Mouse (Mus musculus) left cerebral cortex, postnatal 25 days (tissue): ENCODE measurements around the gene 2900026A02Rik. TPM values are rescaled to one million over a fixed set of nuclear protein-coding genes. Genes with fewer than 3 reads are reported as not detected.

Experiments
- DNase-seq, 2 experiments: peaks; one replicate each; pipeline ENCODE4 v3.0.0; 2022; ENCODE audit warnings: low spot score in 2 of 2, mixed read lengths in 1 of 2
- intact Hi-C: fragments of 180-260 bp; cut with DNase I; formaldehyde crosslinking; loops from one replicate; pipeline ENCODE4 v1.15.1; 2025
- total RNA-seq, 2 experiments: library from RNA; stranded (reverse); gene quantifications; 2 replicates each; pipeline ENCODE4 v1.2.3; 2021

2900026A02Rik gene
- total RNA-seq, 2 experiments from 2014 or later = 39.0 to 44.7 TPM

GRCm38 (mm10) chr5:113214455-113214854, 6.6 kb downstream of the 2900026A02Rik start:
- intact Hi-C loops = loop anchor here (2.0 kb wide), 1 partner anchor 16 kb away; no protein-coding TSS in a partner anchor
- no peak for DNase-seq

DNA sequence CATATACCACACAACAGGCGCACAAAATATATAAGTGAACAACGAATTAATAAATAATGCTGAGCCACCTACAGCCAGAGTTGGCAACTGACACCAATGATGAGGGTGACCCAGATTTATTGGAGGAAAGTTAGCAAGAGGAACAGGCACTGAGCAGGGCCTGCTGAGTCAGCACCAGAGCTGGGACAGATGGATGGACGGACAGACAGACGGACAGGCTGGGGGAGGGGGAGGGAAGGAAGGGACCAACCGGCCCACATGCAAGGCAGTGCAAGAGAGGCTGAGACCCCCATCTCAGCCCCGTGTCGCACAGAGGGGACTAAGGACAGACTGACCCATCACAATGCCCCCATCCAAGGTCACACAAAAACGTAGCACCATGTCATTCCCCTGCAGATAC, 7.0 kb downstream of the 2900026A02Rik start:
- intact Hi-C loops = loop anchor here (2.0 kb wide), 1 partner anchor 15 kb away; no protein-coding TSS in a partner anchor
- DNase-seq = no peak

GRCm38 (mm10) chr5:113212156-113212835, 8.7 kb downstream of the 2900026A02Rik start:
- no peak for DNase-seq

DNA sequence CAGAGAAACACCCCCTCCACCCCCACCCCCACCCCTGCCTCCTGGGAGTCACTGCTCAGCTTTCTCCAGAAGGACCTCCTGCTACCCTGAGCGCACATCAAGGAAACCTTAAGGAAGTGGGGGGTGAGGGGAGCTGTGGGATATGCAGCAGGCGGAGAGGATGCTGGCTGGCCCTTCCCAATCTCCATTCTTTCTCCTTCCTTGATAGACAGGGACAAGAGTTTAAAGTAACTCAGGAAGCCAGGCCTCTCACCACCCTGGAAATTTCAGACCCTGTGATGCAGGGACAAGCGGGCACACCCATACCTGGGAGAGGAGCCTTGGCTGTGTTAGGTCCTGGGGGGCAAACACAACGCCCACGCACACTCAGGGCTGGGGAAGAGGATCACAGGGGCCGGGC, 10.7 kb downstream of the 2900026A02Rik start:
- DNase-seq = no peak
- intact Hi-C loops = no loop called here

More at GRCm38 (mm10) chr5:113212156-113212835, 8.7 kb downstream of the 2900026A02Rik start:
- intact Hi-C loops = no loop called here

- no peak for DNase-seq
- intact Hi-C loops = no loop called here
Measured at GRCm38 (mm10) chr5:113209898-113210297, 11.1 kb downstream of the 2900026A02Rik start.

- intact Hi-C loops = no loop called here
- no peak for DNase-seq
Measured at GRCm38 (mm10) chr5:113209401-113209750, 11.7 kb downstream of the 2900026A02Rik start.

GRCm38 (mm10) chr5:113208622-113209400, 12.2 kb downstream of the 2900026A02Rik start:
- peak in 1 of 2 experiments; percentile 54 for DNase-seq
- intact Hi-C loops = no loop called here

DNA sequence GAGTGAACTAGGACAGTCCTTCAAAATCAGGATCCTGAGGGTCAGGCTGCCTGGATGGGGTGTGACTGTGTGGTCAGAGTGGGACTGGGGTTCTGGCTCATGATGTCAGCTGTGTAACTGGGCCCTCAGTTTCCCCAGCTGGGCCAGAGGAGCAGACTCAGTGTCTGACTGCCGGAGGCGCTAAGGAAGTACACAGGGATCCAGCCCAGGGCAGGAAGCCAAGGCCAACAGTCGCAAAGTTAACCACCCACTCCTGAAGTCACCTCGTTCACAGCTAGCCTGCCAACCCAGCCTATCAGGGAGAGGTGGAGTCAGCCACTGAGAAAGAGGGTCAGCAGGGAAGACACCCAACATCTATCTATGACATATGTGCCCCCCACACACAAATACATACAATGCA, 13.0 kb downstream of the 2900026A02Rik start:
- no peak for DNase-seq
- intact Hi-C loops = no loop called here

DNA sequence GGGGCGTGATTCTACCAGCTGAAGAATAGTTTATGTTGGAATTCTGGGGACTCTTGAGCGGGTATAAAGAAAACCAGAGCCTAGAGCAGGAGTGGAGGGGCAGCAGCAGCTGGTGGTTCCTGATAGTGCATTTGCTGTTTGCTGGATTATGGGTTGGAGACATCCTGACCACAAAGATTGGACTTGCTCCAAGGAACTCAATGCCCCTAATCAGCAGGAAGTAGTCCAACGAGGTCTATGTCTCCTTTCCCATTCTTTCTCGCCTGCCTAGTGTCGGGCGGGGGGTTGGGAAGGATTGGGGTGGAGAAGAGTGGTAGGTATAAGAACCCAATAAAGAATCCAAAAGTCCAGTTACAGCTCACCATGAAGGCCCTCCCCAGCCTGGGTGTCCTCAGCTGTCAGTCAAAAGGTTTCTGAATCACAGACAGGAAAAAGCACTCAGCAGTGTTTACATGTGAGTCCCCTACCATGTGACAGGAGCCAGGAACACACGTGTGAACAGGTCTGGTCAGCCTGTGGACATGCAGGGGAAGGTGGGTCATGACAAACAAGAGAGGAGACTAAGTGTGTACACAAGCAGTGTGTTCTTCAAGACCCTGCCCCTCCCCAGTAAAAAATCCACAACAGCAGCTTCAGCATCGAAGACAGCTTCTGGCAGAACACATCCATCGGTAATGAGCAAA, 14.2 kb downstream of the 2900026A02Rik start:
- no peak for DNase-seq
- intact Hi-C loops = no loop called here

DNA sequence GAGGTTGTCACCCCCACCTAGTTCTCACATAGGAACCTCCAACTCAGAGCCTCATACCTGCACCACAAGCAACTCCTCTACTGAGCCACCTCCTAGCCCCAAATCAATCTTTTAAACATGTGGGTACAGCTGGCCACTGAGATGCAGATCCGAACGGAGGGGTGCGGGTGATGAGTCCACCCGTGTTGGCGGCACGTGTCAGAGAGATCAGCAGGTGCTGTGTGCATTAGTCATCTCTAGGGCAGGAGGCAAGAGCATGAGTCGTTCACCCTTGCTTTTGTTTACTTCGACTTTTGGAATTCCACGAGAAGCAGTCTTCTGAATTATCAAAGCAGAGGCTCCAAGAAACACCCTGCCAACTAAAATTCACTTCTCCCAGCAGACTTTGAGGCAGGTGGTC, 16.8 kb downstream of the 2900026A02Rik start:
- DNase-seq = no peak

DNA sequence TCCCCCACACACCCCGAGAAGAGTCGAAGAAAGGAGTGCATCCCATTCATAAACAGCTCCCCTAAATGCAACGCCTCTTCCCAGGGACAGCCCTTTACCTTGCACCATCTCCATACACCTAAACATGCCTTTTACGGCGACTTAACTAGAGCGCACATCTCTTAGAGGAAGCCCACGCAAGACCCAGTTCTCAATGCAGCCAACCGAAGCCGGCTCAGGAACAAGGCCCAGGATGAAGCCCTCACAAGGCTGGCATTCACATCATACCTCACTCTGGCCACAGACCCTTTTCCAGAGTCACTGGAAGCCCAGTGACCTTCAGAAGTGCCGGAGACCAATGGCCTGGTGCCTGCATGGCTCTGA, 21.3 kb downstream of the 2900026A02Rik start:
- intact Hi-C loops = loop anchor here (2.0 kb wide), 1 partner anchor 15 kb away; no protein-coding TSS in a partner anchor
- DNase-seq = peak in 1 of 2 experiments; percentile 63

More for the DNA sequence above, 16.8 kb downstream of the 2900026A02Rik start:
- intact Hi-C loops = no loop called here

DNA sequence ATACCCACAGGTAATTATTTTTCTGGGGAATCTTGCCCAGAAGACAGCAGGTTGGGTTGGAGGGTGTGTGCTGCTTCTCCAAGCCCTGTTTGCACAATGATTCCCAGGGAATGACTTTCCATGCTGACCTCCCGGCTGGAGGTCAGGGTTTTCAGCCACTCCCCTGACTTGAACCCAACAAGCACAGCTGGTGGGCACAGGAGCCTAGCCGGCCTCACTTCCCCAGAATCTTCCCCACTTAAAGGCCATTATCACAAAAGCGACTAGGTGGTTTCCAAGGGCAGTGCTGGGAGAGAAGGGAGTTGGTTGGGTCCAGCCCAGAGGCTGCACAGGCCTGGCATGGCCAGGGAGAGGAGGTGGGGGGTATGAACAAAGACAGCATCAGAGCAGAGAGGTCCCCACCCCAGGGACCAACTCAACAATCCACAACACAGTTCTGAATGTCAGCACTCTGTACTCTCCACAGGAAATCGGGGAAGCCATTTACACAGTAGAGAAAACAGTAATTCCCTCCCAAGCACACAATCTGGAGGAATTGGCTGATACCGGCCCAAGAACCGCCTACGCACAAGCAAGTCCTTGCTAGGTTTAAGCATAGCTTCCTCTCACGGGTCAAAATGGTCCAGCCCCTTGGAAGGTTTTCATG, 21.8 kb downstream of the 2900026A02Rik start:
- intact Hi-C loops = loop anchor here (2.0 kb wide), 1 partner anchor 16 kb away; no protein-coding TSS in a partner anchor
- peak in 1 of 2 experiments; percentile 54 for DNase-seq

DNA sequence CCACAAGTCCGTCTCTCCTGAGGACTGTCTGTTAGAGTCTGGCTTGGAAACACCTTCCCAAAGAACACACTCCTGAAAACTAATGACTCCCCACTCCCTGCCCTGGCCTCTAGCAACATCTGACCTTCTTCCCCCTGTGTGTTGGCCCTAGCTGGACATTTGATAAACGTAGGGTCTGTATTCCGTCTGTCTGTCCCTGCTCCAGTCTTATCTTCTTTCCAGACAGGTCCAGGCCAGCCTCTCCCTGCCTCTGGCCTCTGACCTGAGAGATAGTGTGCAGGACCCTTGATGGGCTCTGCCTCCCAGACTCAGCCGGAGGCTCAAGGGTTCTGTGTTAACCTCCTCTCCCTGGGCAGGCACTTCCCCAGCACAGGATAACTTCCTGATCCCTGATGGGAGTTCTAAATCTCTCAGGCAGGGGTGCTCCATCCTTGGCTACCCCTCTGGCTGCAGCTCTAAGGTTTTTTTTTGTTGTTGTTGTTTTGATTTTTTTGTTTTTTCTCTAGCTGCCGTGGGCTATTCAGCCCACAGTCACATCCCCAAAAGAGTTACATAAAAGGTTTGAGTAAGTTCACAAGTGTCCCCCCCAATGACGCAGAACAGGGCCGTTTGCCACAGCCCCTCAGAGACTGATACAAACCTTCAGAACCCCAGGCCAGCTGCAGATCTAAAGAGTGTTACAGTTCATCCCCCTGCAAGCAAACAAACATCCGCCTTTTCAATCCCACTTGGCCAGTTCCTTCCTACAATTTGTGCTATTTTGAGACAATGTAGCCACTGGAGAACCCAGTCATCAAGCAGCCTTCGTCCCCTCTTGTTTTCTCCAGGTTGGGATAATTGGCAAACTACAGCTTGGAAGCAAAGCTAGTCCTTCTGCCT, 23.9 kb downstream of the 2900026A02Rik start:
- intact Hi-C loops = no loop called here
- no peak for DNase-seq

- intact Hi-C loops = no loop called here
- peak in 1 of 2 experiments; percentile 79 for DNase-seq
Measured at GRCm38 (mm10) chr5:113195907-113196306, 25.1 kb downstream of the 2900026A02Rik start.

DNA sequence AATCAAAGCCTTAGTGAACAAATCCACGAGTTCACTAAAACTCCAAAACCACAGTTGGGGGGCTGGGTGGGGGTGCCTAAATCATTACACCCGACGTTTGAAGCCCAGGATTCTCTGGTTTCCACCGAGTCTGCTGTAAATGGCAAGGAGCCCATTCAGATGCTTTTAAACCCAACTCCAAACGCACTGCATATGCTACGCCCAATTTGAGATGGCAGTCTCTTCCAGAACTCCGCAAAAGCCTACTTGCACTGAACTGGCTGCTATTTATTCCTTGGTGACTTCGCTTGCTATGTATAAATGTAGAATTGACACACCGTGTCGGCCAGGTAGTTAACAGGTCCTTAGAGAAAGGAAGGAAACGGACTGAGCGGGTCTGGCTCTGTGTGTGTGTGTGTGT, 25.6 kb downstream of the 2900026A02Rik start:
- intact Hi-C loops = no loop called here
- peak in 1 of 2 experiments; percentile 85 for DNase-seq

DNA sequence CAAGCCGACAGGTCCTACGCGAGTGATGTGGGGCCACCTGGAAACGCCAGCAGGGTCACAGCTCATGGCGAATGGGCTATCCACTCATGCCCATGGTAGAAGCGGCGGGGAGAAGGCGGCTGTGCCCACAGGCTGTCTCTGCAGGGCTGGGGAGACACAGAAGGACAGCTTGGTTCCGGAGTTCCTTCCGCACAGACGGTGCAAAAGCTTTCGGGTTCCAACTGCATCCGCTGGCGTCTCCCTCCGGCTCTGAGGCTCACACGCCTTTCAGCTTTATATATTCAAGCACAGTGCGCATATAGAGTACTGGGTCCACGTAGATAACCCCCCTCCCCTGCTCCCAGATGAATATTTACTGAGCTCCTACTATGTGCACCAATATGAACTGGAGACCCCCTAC, 27.3 kb downstream of the 2900026A02Rik start:
- intact Hi-C loops = no loop called here
- peak in 1 of 2 experiments; percentile 73 for DNase-seq

GRCm38 (mm10) chr5:113191901-113192300, 29.1 kb downstream of the 2900026A02Rik start:
- peak in 1 of 2 experiments; percentile 54 for DNase-seq
- intact Hi-C loops = no loop called here

DNA sequence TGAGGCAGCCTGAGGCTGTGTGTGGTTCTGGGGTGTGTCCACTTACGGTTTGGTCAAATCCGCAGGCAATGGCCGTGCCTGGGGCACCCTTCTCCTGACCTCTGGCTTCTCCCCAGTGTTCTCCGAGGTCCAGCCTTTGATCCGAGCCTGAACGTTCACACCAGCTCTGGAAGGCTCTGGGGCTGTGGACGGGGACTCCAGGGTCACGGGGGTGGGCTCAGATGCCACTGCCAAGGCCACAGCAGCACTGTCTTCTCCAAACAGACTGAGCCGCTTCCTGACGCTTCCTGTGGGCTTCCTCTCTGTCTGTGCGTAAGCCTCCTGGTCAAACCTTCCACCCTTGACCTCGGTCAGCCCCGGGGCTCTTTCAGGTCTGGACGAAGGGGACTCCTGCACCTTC, 30.5 kb downstream of the 2900026A02Rik start:
- intact Hi-C loops = no loop called here
- no peak for DNase-seq

- intact Hi-C loops = no loop called here
Measured at GRCm38 (mm10) chr5:113181441-113181840, 39.6 kb downstream of the 2900026A02Rik start.

More at GRCm38 (mm10) chr5:113181441-113181840, 39.6 kb downstream of the 2900026A02Rik start:
- DNase-seq = no peak
